Mouse (Mus musculus): Measurements from ENCODE around the gene Engase. TPM values are rescaled to one million over a fixed set of nuclear protein-coding genes. Genes with fewer than 3 reads are reported as not detected.
A peak's percentile ranks its signal among the peaks of the same experiment; 100 is the strongest.

The Engase gene
- polyA plus RNA-seq, 1 experiment from 2014 or later = 7.2 TPM

DNA sequence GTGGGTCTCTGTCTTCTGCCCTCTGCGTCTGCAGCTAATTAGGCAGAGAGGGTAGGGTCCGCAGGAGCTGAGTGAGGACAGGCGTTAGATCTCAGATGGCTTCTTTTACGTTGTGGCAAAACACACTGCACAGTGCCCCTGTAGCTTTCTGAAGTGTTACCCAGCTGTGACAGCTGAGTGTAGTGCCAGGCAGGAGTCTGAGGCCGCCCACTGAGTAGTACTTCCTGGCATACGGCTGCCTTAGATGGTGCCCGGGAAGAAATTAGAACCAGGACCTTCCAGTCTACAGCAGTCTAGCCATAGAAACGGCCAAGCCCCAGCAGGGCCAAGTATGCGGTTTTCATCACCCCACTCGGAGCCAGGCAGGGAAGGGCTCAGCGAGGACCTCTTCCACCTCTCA lies 8.7 kb downstream of the Engase start:
- H3K4me3 ChIP-seq (ENCODE audit: low read length) = no peak overlapping the region
- WGBS = 68% methylated on average over 11 of the region's 11 CpGs
- H3K4me1 ChIP-seq (replicated peaks; ENCODE audit: control insufficient read depth, insufficient read depth, low read length) = no peaks in the 10 kb centered on the region
- no peaks in the 10 kb centered on the region for H3K9me3 ChIP-seq (ENCODE audit: control insufficient read depth, low read length)
- no peak overlapping the region for H3K27ac ChIP-seq (ENCODE audit: low read length)
- H3K9ac ChIP-seq (ENCODE audit: low read length) = no peak overlapping the region
- H3K27me3 ChIP-seq (ENCODE audit: control insufficient read depth, insufficient read depth, low read depth, low read length) = no peaks in the 10 kb centered on the region
- no peak overlapping the region for H3K4me2 ChIP-seq (ENCODE audit: low read depth, low read length)
- peaks cover 7% of the 10 kb centered on the region; the same call in 1 of the 2 replicates for H3K36me3 ChIP-seq (ENCODE audit: control insufficient read depth, insufficient read depth, low read length)
- no peak for ATAC-seq (ENCODE audit: low read depth)

GRCm38 (mm10) chr11:118485780-118486179 lies 9.2 kb downstream of the Engase start:
- Histone ChIP-seq H3K36me3 (ENCODE audit: control insufficient read depth, insufficient read depth, low read length) (peaks cover 7% of the 10 kb centered on the region; the same call in 1 of the 2 replicates), H3K9ac (ENCODE audit: low read length) (no peak overlapping the region), H3K4me1 (replicated peaks; ENCODE audit: control insufficient read depth, insufficient read depth, low read length) (0 out of 2 replicates have a peak, but pooled peaks cover 2% of the 10 kb centered on the region), H3K27me3 (ENCODE audit: control insufficient read depth, insufficient read depth, low read depth, low read length) (no peaks in the 10 kb centered on the region), H3K4me3 (ENCODE audit: low read length) (no peak overlapping the region), H3K4me2 (ENCODE audit: low read depth, low read length) (no peak overlapping the region), H3K9me3 (ENCODE audit: control insufficient read depth, low read length) (no peaks in the 10 kb centered on the region), H3K27ac (ENCODE audit: low read length) (no peak overlapping the region)
- 87% methylated on average over 3 of the region's 3 CpGs for WGBS
- no peak for ATAC-seq (ENCODE audit: low read depth)

DNA sequence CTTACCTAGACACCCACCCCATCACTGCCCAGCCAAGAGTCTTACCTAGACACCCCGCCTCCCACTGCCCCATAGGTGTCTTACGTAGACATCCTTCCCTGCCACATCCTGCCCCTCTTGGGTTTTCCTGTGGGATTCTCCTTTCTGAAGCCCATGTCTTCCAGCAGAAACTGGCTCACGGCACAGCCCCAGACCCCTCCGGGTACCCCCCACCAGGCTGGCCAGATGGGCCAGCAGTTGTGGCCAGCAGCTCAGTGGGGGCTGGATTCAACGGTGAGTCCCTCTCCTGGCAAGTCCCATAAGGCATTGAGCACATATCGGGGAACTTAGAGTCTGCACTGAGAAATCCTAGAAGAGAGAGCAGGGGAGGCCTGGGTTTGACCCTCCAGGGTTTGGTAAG lies 9.7 kb downstream of the Engase start:
- Histone ChIP-seq H3K27me3 (ENCODE audit: control insufficient read depth, insufficient read depth, low read depth, low read length) (no peaks in the 10 kb centered on the region), H3K9ac (ENCODE audit: low read length) (no peak overlapping the region), H3K4me2 (ENCODE audit: low read depth, low read length) (no peak overlapping the region), H3K4me3 (ENCODE audit: low read length) (no peak overlapping the region), H3K9me3 (ENCODE audit: control insufficient read depth, low read length) (no peaks in the 10 kb centered on the region), H3K36me3 (ENCODE audit: control insufficient read depth, insufficient read depth, low read length) (peaks cover 7% of the 10 kb centered on the region; the same call in 1 of the 2 replicates), H3K4me1 (replicated peaks; ENCODE audit: control insufficient read depth, insufficient read depth, low read length) (0 out of 2 replicates have a peak, but pooled peaks cover 2% of the 10 kb centered on the region), H3K27ac (ENCODE audit: low read length) (no peak overlapping the region)
- WGBS = 79% methylated on average over 6 of the region's 6 CpGs
- ATAC-seq (ENCODE audit: low read depth) = no peak

DNA sequence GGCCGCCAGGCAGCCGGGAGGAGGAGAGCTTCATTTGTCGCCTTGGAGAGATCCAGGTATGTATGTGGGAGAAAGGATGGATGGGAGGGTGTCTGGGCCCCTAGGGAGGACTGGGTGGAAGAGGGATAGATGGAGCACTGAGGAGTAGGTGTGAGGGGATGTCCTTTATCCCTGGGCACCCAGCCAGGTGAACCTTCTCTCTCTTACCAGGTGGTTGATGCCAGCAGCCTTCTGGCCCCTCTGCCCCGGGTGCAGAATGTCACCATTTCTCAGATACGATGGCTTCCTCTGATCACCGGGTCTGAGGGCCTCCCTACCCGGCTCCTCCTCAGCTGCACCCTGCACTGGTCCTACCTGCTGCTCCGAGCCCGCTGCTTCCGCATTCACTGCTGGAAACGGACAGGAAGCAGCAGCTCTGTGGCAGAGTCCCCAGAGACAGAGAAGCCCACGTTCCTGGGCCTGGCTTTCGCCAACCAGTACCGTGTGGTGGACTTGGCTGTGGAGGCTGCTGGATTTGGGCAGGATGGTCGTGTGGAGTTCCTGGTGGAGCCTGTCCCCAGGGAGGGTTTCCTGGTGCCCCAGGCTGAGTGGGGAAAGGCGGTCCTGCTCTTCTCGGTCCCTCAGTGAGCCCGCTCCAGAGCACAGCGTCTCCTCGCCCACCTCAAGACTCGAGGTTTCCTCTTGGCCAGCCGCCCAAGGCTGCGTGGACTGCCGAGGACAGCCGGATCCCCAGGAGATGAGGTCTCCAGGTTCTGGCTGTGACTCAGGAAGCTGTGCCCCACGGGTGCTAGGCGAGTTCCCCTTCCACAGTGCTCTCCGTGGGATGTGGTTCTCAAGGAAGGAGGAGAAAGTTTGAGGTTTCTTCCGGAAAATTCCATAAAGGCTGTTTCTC lies 10.5 kb downstream of the Engase start:
- H3K4me3 ChIP-seq (ENCODE audit: low read length) = no peak overlapping the region
- peaks cover 7% of the 10 kb centered on the region; the same call in 1 of the 2 replicates for H3K36me3 ChIP-seq (ENCODE audit: control insufficient read depth, insufficient read depth, low read length)
- no peak overlapping the region for H3K27ac ChIP-seq (ENCODE audit: low read length)
- H3K4me1 ChIP-seq (replicated peaks; ENCODE audit: control insufficient read depth, insufficient read depth, low read length) = 0 out of 2 replicates have a peak, but pooled peaks cover 2% of the 10 kb centered on the region
- H3K9ac ChIP-seq (ENCODE audit: low read length) = no peak overlapping the region
- no peak overlapping the region for H3K4me2 ChIP-seq (ENCODE audit: low read depth, low read length)
- no peak for ATAC-seq (ENCODE audit: low read depth)
- H3K9me3 ChIP-seq (ENCODE audit: control insufficient read depth, low read length) = no peaks in the 10 kb centered on the region
- H3K27me3 ChIP-seq (ENCODE audit: control insufficient read depth, insufficient read depth, low read depth, low read length) = no peaks in the 10 kb centered on the region
- WGBS = 75% methylated on average over 29 of the region's 29 CpGs

GRCm38 (mm10) chr11:118488191-118488906 lies 11.7 kb downstream of the Engase start:
- WGBS = 70% methylated on average over 8 of the region's 8 CpGs
- no peaks in the 10 kb centered on the region for H3K27me3 ChIP-seq (ENCODE audit: control insufficient read depth, insufficient read depth, low read depth, low read length)
- no peak overlapping the region for H3K27ac ChIP-seq (ENCODE audit: low read length)
- no peak overlapping the region for H3K4me3 ChIP-seq (ENCODE audit: low read length)
- peaks cover 7% of the 10 kb centered on the region; the same call in 1 of the 2 replicates for H3K36me3 ChIP-seq (ENCODE audit: control insufficient read depth, insufficient read depth, low read length)
- 0 out of 2 replicates have a peak, but pooled peaks cover 2% of the 10 kb centered on the region for H3K4me1 ChIP-seq (replicated peaks; ENCODE audit: control insufficient read depth, insufficient read depth, low read length)
- H3K9me3 ChIP-seq (ENCODE audit: control insufficient read depth, low read length) = no peaks in the 10 kb centered on the region
- ATAC-seq (ENCODE audit: low read depth) = no peak
- H3K9ac ChIP-seq (ENCODE audit: low read length) = no peak overlapping the region
- no peak overlapping the region for H3K4me2 ChIP-seq (ENCODE audit: low read depth, low read length)

DNA sequence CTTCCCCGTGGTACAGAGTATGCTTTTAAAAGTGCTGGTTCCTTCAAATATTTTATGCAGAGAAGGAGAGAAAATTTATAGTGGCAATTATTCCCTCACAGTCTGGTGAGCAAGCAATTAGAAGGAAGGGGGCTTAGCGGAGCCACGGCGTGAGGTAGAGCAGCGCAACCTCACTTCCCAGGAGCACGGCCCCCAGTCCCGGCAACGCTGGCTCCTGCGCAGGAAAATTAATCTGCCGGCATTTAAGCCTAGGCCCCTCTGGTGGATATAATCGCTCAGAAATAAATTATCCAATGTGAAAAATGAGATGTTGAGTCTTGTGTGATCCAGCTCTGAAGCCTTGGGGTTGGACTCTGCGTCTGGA lies 12.3 kb downstream of the Engase start:
- ATAC-seq (ENCODE audit: low read depth) = no peak
- no peaks in the 10 kb centered on the region for H3K27me3 ChIP-seq (ENCODE audit: control insufficient read depth, insufficient read depth, low read depth, low read length)
- 78% methylated on average over 12 of the region's 12 CpGs for WGBS
- H3K27ac ChIP-seq (ENCODE audit: low read length) = no peak overlapping the region
- no peak overlapping the region for H3K9ac ChIP-seq (ENCODE audit: low read length)
- no peaks in the 10 kb centered on the region for H3K9me3 ChIP-seq (ENCODE audit: control insufficient read depth, low read length)
- 0 out of 2 replicates have a peak, but pooled peaks cover 2% of the 10 kb centered on the region for H3K4me1 ChIP-seq (replicated peaks; ENCODE audit: control insufficient read depth, insufficient read depth, low read length)
- no peak overlapping the region for H3K4me3 ChIP-seq (ENCODE audit: low read length)
- H3K36me3 ChIP-seq (ENCODE audit: control insufficient read depth, insufficient read depth, low read length) = peaks cover 7% of the 10 kb centered on the region; the same call in 1 of the 2 replicates
- H3K4me2 ChIP-seq (ENCODE audit: low read depth, low read length) = no peak overlapping the region

GRCm38 (mm10) chr11:118490566-118491218 lies 14.1 kb downstream of the Engase start:
- Histone ChIP-seq H3K4me1 (replicated peaks; ENCODE audit: control insufficient read depth, insufficient read depth, low read length) (0 out of 2 replicates have a peak, but pooled peaks cover 2% of the 10 kb centered on the region), H3K36me3 (ENCODE audit: control insufficient read depth, insufficient read depth, low read length) (peaks cover 7% of the 10 kb centered on the region; the same call in 1 of the 2 replicates), H3K9ac (ENCODE audit: low read length) (peak overlapping the region; percentile 46), H3K27me3 (ENCODE audit: control insufficient read depth, insufficient read depth, low read depth, low read length) (no peaks in the 10 kb centered on the region), H3K27ac (ENCODE audit: low read length) (no peak overlapping the region), H3K4me2 (ENCODE audit: low read depth, low read length) (peak overlapping the region; percentile 45), H3K4me3 (ENCODE audit: low read length) (no peak overlapping the region), H3K9me3 (ENCODE audit: control insufficient read depth, low read length) (no peaks in the 10 kb centered on the region)
- peak; percentile 70; the same call in 1 of the 2 replicates for ATAC-seq (ENCODE audit: low read depth)
- WGBS = 21% methylated on average over 22 of the region's 22 CpGs

- WGBS = 79% methylated on average over 7 of the region's 7 CpGs
These were observed 14.6 kb downstream of the Engase start for GRCm38 (mm10) chr11:118491230-118491629.

More at GRCm38 (mm10) chr11:118491230-118491629, 14.6 kb downstream of the Engase start:
- H3K36me3 ChIP-seq (ENCODE audit: control insufficient read depth, insufficient read depth, low read length) = peaks cover 7% of the 10 kb centered on the region; the same call in 1 of the 2 replicates
- H3K4me3 ChIP-seq (ENCODE audit: low read length) = no peak overlapping the region
- H3K4me1 ChIP-seq (replicated peaks; ENCODE audit: control insufficient read depth, insufficient read depth, low read length) = 0 out of 2 replicates have a peak, but pooled peaks cover 2% of the 10 kb centered on the region
- no peaks in the 10 kb centered on the region for H3K27me3 ChIP-seq (ENCODE audit: control insufficient read depth, insufficient read depth, low read depth, low read length)
- no peaks in the 10 kb centered on the region for H3K9me3 ChIP-seq (ENCODE audit: control insufficient read depth, low read length)
- no peak for ATAC-seq (ENCODE audit: low read depth)
- no peak overlapping the region for H3K27ac ChIP-seq (ENCODE audit: low read length)
- no peak overlapping the region for H3K9ac ChIP-seq (ENCODE audit: low read length)
- no peak overlapping the region for H3K4me2 ChIP-seq (ENCODE audit: low read depth, low read length)

Data from lung, embryonic 16.5 days (tissue).